Mouse (Mus musculus) erythroblast, embryonic 14.5 days (primary cell): ENCODE data around the gene Asb4.

ENCODE experiments used
- GATA1 ChIP-seq: IDR thresholded peaks from 2 replicates; pipeline ENCODE4 v1.6.1; 2012; ENCODE audit warnings: low read length, inconsistent platforms, mixed read lengths
- TAL1 ChIP-seq: IDR thresholded peaks from 3 replicates; pipeline ENCODE4 v1.6.1; 2012; ENCODE audit warnings: low read length, inconsistent platforms, mixed read lengths

GRCm38 (mm10) chr6:5470480-5471318 is 87.5 kb downstream of the Asb4 start:
- TF ChIP-seq GATA1, result no peak
- TF ChIP-seq TAL1, result no peak
